Mouse (Mus musculus) urinary bladder, postnatal 10 days (tissue): Measurements from ENCODE around the gene Srrm1.

Experiments
- DNase-seq: peaks from one replicate; pipeline ENCODE4 v3.0.0; 2022; ENCODE audit warnings: low spot score

Gene Srrm1

DNA sequence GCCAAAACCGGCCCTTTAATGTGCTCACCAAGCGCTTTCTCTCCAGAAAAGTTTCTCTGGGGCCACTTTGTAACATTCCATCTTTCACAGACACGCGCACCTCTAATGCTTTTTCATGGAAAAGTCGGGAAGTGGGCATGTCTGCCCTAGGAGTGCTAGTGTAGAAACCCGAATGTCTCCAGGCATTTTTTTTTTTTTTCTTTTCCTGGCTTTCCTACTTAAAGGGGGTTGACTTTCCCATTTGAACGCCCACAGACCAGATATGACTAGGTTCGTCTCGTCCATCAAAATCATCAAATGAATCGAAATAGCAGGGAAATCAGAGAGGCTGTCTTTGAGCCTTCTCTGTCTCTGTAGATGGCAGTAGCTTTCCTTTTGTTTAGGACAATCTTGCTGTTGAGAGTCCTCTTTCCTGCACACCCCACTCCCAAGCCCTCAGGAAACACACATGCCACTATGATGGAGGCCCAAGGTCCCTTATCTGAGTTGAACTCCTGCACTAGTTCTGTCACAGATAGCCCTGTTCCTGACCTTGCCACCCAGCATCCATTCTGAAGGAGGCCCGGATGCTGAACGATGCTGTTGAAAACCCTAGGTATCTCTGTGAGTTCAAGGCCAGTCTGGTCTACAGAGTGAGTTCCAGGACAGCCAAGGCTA, 801 bp upstream of the Srrm1 start:
- no peak for DNase-seq

DNA sequence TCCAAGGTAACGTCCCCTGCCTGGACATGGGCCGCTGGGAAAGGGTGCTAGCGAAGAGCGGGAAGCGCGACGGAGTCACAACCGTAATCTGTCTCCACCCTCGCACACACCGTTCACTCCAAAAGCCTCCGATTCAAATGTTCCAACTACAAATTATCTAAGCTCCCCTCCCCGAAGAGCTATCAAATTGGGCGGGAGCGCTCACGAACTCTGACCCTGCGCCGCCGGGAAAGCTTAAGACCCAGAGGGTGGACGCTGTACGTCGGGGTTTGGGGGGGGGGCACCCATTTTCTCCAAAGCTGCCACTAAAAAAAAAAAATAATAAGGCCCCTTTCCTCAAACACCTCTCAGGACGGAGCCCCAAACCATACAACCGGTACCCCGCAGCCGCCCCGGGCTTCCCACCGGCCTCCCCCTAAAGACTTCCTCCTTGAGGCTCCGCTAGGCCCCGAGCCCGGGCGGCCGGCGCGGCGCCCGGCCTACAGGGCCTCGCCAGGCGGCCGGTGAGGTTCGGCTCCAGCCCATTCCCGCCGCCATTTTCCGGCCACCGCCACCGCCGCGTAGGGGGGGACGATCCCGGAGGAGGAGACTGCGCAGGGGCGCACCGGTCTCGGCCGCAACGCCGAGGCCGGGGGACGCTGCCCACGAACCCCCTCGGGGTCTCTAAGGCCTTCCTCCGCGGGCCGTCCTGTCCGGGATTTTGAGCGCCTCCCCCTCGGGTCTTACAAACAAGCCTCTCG, 625 bp downstream of the Srrm1 start:
- no peak for DNase-seq

DNA sequence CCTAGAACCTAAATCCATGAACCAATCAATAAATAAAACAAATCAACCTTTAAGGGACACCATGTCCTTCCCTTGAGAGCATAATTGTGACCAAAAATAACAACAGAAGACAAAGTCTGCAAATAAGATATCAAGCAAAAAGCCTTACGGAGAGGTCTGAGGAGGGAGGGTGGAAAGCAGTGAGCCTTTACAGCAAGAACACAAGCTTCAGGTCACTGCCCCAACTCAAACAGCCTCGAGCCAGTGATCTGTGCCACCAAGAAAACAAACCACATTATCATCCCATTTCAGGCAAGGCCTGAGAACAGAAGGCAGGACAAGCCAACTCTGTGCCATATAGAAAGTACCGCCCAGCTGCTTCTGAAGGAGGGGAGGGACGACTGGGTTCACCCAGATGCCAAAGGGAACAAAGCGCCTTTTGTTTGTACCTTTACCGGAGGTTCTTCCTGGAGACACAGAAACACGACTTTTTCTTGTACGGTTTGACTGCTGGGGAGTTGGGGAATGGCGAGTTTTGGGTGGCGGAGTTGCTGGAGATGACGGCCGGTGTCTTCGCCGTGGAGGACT, 15.7 kb downstream of the Srrm1 start:
- no peak for DNase-seq

DNA sequence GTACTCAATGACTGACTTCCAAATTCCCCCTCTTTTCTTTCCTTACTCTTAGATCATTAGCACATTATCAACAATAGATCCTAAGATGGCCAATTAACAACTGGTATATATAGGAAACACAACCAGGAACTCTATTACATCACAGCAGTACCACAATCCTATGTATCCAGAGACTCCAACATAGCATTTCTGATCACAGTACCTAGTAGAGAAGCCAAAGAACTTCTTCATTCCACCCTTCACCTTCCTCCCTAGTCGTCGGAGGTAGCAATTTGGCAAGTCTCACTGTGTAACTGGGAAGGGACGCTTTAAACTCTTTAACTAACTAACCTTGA, 17.1 kb downstream of the Srrm1 start:
- no peak for DNase-seq

DNA sequence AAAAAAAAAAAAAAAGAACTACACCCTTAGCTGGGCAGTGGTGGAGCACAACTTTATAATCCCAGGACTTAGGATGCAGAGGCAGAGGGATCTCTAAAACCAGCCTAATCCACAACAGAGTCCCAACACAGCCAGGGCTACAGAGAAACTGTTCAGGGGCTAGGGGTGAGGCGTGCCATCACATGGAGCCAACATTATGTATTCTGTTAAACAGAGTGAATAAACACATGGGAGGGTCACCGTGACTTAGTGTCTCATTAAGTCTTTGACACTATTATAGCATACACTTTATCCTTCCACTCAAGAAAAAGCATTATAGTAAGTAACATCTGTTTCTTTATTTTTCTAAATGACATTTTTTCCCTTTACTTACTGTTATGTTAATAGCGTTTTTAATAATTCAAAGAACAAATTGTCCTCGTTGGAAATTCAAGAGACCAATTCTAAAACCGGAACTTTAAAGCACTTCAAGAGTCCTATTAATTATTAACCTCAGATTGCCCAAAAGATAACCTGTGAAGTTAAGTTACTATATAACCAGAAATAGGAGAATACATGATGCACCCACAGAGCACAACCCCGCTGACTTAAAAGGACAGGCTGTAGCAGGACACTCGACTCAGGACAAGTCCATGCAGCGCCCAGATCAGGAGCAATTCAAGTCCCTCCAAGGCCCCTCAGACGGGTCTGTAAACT, 17.6 kb downstream of the Srrm1 start:
- no peak for DNase-seq

DNA sequence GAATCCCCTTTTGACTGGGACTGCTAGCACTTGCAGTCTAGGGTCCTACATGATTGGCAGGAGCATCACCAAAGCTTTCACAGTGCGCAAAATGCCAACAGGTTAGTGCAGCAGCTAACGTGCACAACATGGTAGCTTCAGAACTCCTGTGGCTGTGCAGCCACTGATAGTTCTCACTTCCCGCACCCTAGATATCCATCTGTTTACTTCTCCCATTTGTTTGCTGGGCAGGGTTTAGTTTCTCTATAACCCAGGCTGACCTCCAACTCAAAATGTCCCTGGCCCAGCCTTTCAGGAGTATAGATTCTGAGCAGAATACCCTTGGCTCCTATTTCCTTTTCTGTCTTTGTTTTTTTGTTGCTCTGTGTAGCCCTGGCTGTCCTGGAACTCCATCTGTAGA, 26.7 kb downstream of the Srrm1 start:
- DNase-seq: no peak

DNA sequence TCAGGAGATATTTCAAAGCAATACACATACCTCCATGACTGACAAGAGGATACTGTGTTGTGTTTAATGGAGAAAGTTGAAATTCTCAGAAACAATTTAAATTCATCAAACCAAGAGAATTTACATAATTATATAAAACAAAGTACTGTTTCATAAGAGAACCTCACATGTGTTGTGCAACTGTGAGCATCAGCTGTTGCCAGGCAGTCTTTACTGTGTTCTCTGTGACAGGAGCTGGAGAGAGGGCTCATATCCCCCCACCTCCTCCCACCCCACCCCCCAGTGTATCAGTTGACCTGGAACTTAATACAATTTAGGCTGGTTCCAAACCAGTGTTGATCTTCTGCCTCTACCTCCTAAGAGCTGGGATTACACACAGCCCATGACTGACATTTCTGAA, 27.1 kb downstream of the Srrm1 start:
- no peak for DNase-seq

DNA sequence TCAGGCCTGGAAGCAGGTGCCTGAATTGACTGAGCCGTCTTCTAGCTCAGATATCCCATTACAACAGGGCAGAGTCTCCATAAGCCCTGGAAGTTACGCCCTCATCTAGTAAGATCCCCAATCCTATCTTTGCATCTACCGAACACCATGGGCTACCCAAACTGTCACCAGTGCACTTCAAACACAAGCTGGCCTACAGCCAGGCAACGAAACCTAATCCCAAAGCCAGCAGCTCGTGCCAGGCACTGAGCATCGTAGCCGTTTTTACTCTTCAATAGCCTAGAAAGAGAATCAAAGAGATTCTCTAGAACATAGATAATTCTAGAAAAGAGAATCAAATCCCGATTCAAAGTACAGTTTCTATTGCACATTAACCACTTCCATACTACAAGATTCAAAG, 30.1 kb downstream of the Srrm1 start:
- no peak for DNase-seq

DNA sequence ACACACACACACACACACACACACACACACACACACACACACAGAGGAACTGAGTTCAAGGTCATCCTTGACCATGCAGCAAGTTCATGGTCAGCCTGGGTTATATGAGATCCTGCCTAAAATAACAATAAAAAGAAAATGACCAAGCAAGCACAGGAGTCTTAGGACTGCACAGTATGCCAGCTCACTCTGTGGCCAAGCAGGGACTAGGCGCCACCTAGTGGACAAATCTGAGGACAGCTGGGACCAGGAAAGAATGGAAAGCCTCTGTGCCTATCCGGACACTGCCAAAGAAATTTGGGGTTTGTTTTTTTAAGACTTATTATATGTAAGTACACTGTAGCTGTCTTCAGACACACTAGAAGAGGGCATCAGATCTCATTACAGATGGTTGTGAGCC, 35.2 kb downstream of the Srrm1 start:
- DNase-seq: no peak

DNA sequence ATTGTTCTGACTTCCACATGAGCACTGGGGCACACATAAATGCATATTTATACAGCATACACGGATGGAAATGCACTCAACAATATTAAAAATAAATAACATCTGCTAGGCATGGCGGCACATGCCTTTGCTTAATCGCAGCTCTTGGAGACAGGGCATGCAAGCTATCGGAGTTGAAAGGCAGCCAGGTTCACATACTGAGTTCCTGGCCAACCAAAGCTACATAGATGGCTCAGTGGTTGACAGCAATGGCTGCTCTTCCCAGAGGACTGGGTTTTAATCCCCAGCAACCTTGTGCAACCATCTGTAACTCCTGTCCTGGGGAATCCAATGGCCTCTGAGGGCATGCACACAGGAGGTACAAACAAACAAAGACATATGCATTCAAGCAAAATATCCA, 35.6 kb downstream of the Srrm1 start:
- no peak for DNase-seq

DNA sequence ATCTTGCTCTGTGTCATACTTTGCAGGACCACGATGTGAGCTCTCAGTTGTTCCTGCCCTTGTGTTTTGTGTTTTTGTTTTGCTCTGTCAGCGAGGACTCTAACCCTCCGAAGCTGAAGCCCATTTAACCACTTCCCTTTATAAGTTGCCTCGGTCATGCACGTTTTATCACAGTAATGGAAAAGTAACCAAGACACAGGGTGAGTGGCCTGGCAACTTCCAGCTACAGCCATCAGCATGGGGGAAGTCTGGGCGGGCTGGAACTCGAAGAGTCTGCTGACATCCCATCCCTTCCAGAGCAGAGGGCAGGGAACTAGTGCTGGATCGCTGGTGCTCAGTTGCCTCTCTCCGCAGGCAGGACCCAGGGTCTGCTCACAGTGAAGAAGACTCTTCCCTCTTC, 37.8 kb downstream of the Srrm1 start:
- DNase-seq: no peak

DNA sequence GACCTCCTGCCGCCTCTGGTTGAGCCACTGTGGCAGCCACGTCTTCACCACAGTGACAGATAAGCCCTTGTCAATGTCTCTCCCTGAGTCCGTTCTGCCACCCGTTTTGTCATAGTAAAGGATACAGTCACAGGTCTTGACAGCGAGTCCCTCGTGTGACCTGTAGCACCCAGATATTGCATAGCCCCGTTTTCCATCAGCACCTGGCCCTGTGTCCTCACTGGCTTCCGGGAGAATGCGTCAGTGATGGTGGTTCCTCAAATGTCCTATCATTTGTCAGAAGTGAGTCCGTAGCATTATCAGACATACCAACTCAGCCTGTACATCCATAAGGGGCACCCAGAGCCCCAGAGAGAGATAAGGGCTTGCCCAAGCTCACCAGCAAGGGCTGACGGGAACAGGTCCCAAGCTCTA, 38.7 kb downstream of the Srrm1 start:
- no peak for DNase-seq

DNA sequence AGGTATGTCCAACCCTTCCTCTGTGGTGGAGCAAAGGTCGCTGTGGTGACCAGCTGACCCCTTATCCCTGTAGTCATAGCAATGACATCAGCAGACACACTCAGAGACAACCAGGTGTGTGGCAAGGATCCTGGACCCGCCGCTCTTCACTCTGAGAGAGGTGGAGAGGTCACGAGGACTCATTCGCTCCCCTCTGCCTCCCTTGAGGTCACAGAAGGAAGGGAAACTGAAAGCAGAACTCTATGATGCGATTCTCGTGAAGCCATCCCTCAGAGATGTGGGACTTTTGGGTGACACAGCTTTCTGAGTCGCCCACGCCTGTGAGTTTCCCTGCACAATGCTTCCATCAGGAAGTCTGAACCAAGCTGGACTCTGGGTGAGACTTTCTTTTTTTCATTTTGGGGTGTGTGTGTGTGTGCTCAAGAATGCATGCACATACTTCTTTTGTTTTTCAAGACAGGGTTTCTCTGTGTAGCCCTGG, 39.3 kb downstream of the Srrm1 start:
- no peak for DNase-seq

DNA sequence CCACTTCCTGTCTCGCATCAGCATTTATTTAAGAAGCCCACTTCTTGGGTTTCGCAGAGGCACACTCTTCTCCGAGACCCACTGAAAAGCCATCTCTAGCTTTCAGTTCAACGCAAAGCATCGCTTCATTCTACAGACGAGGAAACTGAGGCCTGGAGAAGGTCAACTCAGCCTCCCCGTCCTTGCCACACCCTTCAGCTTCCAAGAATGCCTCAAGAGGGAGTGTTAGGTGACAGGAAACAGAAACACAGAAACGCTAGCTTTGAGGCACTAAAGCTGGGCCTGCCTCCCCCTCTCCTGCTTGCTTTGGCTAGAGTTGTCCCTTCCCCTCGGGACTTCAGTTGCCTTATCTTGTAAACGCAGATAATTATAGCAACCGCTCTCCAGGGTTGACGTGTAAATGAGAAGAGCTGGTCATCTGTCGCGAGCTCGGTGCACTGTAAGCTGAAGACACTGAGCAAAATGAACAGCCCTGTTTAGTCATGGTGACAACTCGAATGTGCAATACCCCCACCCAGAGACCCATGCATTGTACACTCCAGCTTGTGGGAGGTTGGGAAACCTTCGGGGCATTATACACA, 39.9 kb downstream of the Srrm1 start:
- DNase-seq: no peak

DNA sequence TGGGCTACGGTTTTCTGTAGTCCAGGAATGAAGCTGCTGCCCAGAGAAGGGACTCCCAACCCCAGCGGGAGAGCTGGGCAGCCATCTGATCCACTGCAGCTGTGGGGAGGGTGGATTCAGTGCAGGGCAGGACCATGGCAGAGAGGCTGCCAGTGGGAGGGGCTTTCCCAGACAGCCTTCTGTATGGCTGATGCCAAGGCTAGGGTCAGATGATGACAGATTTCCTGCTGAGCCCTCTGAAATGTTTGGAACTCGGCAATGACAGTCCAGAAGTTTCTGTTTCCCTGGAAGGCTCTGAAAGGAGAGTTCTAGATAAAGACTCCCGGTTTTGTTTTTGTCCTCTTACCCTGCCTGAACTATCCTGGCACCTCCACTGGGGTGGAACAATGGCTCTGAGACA, 40.4 kb downstream of the Srrm1 start:
- DNase-seq: no peak

DNA sequence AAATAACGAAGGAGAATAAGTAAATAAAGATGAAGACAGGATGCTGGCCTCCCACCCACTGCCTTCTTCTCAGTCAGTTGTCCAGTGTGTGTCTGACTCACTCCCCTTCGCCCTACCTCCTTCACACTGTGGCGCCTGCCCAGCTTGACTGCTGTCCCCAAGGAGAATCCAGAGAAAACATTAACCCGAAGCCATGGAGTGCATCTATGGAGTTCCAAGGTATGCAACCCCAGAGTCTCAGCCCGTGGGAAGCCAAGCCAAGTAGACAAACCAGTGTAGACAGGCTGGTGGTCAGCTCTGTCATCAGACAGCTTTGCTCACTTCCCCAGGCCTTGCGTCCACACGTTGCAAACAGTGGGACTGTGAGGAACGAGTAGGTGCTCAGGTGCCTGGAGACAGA, 42.8 kb downstream of the Srrm1 start:
- DNase-seq: no peak

DNA sequence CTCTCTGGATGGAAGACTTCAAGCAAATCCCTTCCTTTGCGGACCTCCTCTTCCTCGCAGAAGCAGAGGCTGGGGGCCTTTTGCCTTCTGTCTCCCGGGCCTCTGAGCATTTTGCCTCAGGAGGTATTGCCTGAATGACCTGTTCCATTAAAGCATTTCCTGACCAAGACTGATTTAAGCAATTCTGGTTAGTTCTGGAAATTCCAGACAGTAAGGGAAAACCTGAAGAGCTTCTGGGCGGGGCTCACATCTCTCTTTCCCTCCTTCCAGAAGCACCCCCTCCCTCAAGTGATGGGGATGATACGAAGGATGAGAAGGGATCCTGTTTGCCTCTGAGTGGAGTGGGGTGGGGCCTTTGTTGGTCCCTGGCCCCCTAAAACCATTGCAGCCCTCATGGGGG, 43.4 kb downstream of the Srrm1 start:
- no peak for DNase-seq

DNA sequence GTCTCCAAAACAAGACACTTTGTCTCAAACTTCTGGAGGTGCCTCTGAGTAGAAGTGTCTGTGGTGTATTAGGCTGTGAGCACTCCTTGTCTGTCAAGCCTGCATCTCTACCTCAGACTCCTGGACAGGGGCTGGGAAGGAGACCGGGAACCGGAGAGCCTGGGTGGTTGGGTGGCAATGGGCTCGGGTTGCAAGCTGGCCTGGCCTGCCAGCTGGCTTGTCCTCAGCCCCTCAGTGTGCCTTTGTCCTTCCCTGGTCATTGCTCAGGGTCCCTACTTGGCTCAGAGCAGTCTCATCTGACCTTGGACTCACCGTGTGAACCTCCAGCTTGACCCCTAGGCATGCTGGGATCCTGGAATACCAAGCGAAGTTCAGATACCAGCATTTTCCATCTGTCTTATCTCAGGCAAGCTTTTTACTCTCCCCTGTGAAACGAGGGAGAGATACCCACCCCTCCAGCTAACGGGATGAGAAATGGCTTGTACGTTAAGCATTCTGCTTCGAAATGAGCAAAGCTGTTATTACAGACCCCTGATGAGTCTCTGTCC, 43.9 kb downstream of the Srrm1 start:
- DNase-seq: no peak

DNA sequence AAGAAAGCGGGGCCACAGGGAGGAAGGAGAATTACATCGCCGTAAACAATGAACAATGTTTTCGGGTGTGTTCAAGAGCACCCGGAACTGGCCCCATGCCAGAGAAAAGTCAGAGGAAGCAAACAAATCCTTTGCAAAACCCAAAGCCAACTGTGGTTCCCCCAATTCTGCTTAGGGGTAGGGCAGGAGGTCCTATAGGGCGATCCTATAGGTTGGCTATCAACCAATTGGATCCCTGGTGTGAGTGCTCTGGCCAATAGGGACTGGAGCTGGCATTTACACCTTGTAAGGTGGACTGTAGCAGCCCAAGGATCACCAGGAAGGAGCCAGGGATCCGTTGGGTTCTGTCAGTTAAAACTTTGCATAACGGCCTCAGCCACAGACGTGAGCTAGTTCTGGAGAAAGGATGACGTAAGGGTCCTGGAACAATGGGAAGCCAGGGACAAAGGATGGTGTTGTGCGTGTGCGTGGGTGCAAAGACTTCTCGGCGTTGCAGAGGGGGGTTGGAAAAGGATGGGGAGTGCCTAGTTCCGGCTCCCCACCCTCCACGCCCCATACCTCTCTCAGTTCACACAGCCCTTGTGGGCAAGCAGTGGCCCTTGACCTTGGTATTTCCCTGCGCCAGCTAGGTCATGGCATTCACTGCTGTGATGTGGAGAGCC, 46.0 kb downstream of the Srrm1 start:
- DNase-seq: no peak

DNA sequence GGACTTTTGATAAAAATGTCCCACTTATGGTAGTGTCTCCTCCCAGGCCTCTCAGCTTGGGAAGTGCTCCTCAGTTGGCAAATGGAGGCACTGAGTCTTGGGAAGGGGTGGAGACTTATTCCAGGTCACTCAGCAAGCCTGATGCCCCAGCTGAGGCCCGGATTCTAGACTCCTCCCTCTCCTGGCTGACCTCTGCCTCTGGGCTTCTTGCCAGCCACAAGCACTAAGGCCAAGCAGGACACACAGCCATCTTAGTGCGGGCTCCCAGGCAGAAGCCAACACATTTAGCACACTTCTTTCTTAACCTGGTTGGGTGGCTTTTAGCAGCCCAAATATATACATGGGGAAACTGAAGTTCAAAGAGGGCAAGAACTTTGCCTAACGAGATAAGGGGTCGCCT, 46.6 kb downstream of the Srrm1 start:
- DNase-seq: no peak

DNA sequence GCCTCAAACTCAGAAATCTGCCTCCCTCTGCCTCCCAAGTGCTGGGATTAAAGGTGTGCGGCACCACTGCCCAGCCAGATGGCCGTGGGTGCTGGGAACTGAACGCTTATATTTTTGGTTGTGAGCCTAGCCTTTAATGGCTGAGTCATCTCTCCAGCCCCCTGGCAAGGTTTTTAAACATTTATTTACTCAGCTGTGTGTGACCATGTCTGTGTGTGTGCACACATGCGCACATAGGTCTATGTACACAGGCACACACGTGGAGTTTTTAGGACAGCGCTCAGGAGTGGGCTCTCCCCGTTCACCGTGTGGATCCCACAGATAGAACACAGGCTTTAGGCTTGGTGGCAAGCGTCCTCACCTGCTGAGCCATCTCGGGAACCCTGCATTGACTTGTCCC, 50.9 kb downstream of the Srrm1 start:
- DNase-seq: no peak

DNA sequence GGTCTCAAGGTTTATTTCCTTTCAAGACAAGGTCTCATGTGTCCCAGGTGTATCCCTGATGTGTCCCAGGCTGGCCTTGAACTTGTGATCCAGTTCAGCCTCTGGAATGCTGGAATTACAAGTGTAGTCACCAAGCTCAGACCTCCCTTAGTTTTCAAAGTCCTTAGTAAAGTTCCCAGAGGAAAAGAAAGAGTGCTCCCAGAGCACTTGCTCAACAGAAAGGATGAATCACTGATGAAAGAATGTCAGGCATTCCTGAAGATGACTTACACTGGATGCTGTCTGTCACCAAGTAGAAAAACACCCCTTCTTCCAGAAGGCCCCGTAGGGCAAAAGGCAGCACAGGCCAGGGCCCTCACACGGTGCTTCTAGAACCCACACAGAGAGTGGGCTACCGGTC, 52.0 kb downstream of the Srrm1 start:
- DNase-seq: no peak
